Mouse (Mus musculus) small intestine, adult 2 months (tissue): ENCODE measurements around the gene Rab44. TPM values are rescaled to one million over a fixed set of nuclear protein-coding genes. Genes with fewer than 3 reads are reported as not detected.

ENCODE experiments used
- H3K27ac ChIP-seq: fragments of 200-500 bp; 2 replicates; pipeline ENCODE4 v1.5.1; 2012; ENCODE audit warnings: low read depth, low read length, control low read depth, inconsistent platforms; ENCODE audit not compliant: insufficient read depth
- H3K27me3 ChIP-seq: fragments of 200-500 bp; 2 replicates; pipeline ENCODE4 v1.6.1; 2012; ENCODE audit warnings: mild to moderate bottlenecking, moderate library complexity, low read length, inconsistent platforms; ENCODE audit not compliant: control insufficient read depth, insufficient read depth
- H3K36me3 ChIP-seq: fragments of 200-500 bp; 2 replicates; pipeline ENCODE4 v1.6.1; 2012; ENCODE audit warnings: mild to moderate bottlenecking, low read length, control low read depth, inconsistent platforms; ENCODE audit not compliant: control insufficient read depth, insufficient read depth
- H3K4me1 ChIP-seq: fragments of 200-500 bp; 2 replicates; pipeline ENCODE4 v1.6.1; 2012; ENCODE audit warnings: low read length, inconsistent platforms, mixed read lengths; ENCODE audit not compliant: control insufficient read depth, insufficient read depth, insufficient read length
- H3K4me3 ChIP-seq: fragments of 200-500 bp; 2 replicates; pipeline ENCODE4 v1.5.1; 2012; ENCODE audit warnings: low read depth, mild to moderate bottlenecking, control low read depth, inconsistent platforms, low read length, moderate library complexity
- CTCF ChIP-seq: fragments of 200-500 bp; IDR thresholded peaks from 2 replicates; pipeline ENCODE4 v1.5.1; 2012; ENCODE audit warnings: low read depth, mild to moderate bottlenecking, control low read depth, inconsistent platforms, low read length, moderate library complexity, mixed read lengths; ENCODE audit not compliant: insufficient replicate concordance, insufficient read length; ENCODE audit errors: extremely low read depth
- POLR2A ChIP-seq: fragments of 200-500 bp; IDR thresholded peaks from 2 replicates; pipeline ENCODE4 v1.6.1; 2012; ENCODE audit warnings: low read depth, mild to moderate bottlenecking, control low read depth, inconsistent platforms, low read length, moderate library complexity
- WGBS: fragments of 180-500 bp; shearing (Covaris S2); methylation state at CpG from one replicate; pipeline ENCODE4 v1.1.7; 2018; 5-methylcytosine and 5-hydroxymethylcytosine counted together
- polyA plus RNA-seq: library from polyadenylated mRNA; depleted of rRNA; stranded (reverse); fragments of >200 nt; gene quantifications from 2 replicates; pipeline ENCODE4 v1.2.3, GENCODE M21; 2012

Rab44 gene
- polyA plus RNA-seq, 1 experiment, result 0.37 TPM

GRCm38 (mm10) chr17:29080758-29081617 is 33.0 kb upstream of the Rab44 start:
- no peak overlapping the region for H3K4me3 ChIP-seq
- H3K27ac ChIP-seq, result peak overlapping the region; percentile 29; the same call in 1 of the 2 replicates
- H3K27me3 ChIP-seq, result no peaks in the 10 kb centered on the region
- TF ChIP-seq CTCF (no peak), POLR2A (no peak)
- WGBS, result 11% methylated on average over 23 of the region's 23 CpGs
- H3K4me1 ChIP-seq, result peaks cover 18% of the 10 kb centered on the region
- no peaks in the 10 kb centered on the region for H3K36me3 ChIP-seq

GRCm38 (mm10) chr17:29081618-29082381 is 32.1 kb upstream of the Rab44 start:
- no peaks in the 10 kb centered on the region for H3K27me3 ChIP-seq
- H3K27ac ChIP-seq, result no peak overlapping the region
- H3K4me3 ChIP-seq, result peak overlapping the region; percentile 20
- 57% methylated on average over 21 of the region's 21 CpGs for WGBS
- TF ChIP-seq CTCF (no peak), POLR2A (no peak)
- H3K4me1 ChIP-seq, result peaks cover 18% of the 10 kb centered on the region
- H3K36me3 ChIP-seq, result no peaks in the 10 kb centered on the region

- no peak overlapping the region for H3K4me3 ChIP-seq
- H3K4me1 ChIP-seq, result peaks cover 18% of the 10 kb centered on the region
- WGBS, result 95% methylated on average over 8 of the region's 8 CpGs
- H3K27me3 ChIP-seq, result no peaks in the 10 kb centered on the region
- TF ChIP-seq CTCF (no peak), POLR2A (no peak)
- no peaks in the 10 kb centered on the region for H3K36me3 ChIP-seq
- no peak overlapping the region for H3K27ac ChIP-seq
Measured at GRCm38 (mm10) chr17:29083586-29083985, 30.4 kb upstream of the Rab44 start.

GRCm38 (mm10) chr17:29084656-29085055 is 29.3 kb upstream of the Rab44 start:
- Histone ChIP-seq H3K27me3 (no peaks in the 10 kb centered on the region), H3K36me3 (no peaks in the 10 kb centered on the region), H3K4me3 (no peak overlapping the region), H3K27ac (peak overlapping the region; percentile 3; the same call in 1 of the 2 replicates), H3K4me1 (peaks cover 18% of the 10 kb centered on the region)
- WGBS, result 76% methylated on average over 7 of the region's 7 CpGs
- TF ChIP-seq POLR2A (no peak), CTCF (no peak)

GRCm38 (mm10) chr17:29085266-29085665 is 28.7 kb upstream of the Rab44 start:
- Histone ChIP-seq H3K27me3 (no peaks in the 10 kb centered on the region), H3K4me3 (no peak overlapping the region), H3K4me1 (peaks cover 18% of the 10 kb centered on the region), H3K27ac (no peak overlapping the region), H3K36me3 (no peaks in the 10 kb centered on the region)
- WGBS, result 85% methylated on average over 10 of the region's 10 CpGs
- TF ChIP-seq POLR2A, result no peak

- TF ChIP-seq CTCF (no peak), POLR2A (no peak)
- WGBS, result 83% methylated on average over 4 of the region's 4 CpGs
- Histone ChIP-seq H3K36me3 (no peaks in the 10 kb centered on the region), H3K4me1 (peaks cover 9% of the 10 kb centered on the region), H3K27ac (no peak overlapping the region), H3K27me3 (no peaks in the 10 kb centered on the region), H3K4me3 (no peak overlapping the region)
Measured at GRCm38 (mm10) chr17:29086916-29087315, 27.0 kb upstream of the Rab44 start.

- Histone ChIP-seq H3K36me3 (no peaks in the 10 kb centered on the region), H3K4me3 (no peak within 1 kb of the TSS), H3K27ac (no peak within 1 kb of the TSS), H3K27me3 (no peaks in the 10 kb centered on the region), H3K4me1 (no peaks in the 10 kb centered on the region)
- TF ChIP-seq CTCF (no peak), POLR2A (no peak)
- WGBS, result 89% methylated on average over 3 of the region's 3 CpGs
Measured at GRCm38 (mm10) chr17:29090776-29091175, 23.2 kb upstream of the Rab44 start, which contains the start of gene Cdkn1a. TSS of gene Cdkn1a (plus strand) at chr17:29090976.
